Mouse (Mus musculus) liver, adult 2 months (tissue): ENCODE results near the gene Kcnj4.

ENCODE experiments used
- CTCF ChIP-seq: fragments of 200-500 bp; IDR thresholded peaks from 2 replicates; pipeline ENCODE4 v1.5.1; 2011; ENCODE audit warnings: low read depth, low read length, control low read depth
- POLR2A ChIP-seq: fragments of 200-500 bp; IDR thresholded peaks from 2 replicates; pipeline ENCODE4 v1.6.1; 2011; ENCODE audit warnings: low read length, control low read depth; ENCODE audit not compliant: insufficient read depth; ENCODE audit errors: extremely low read depth

- TF ChIP-seq POLR2A (no peak), CTCF (no peak)
Measured at GRCm38 (mm10) chr15:79469577-79469976, 35.5 kb downstream of the Kcnj4 start.
